Mouse (Mus musculus) stomach, embryonic 16.5 days (tissue): ENCODE data around the gene Tpm1. TPM values are rescaled to one million over a fixed set of nuclear protein-coding genes. Genes with fewer than 3 reads are reported as not detected.

Experiments
- ATAC-seq: fragments of 200-750 bp; cut with Nextera tagmentation; 2 replicates; pipeline ENCODE4 v1.8.0; 2017; ENCODE audit warnings: moderate number of reproducible peaks, moderate TSS enrichment; ENCODE audit not compliant: insufficient read depth, low FRiP score
- H3K27ac ChIP-seq: fragments of 300-500 bp; sonication (generic); 2 replicates; pipeline ENCODE4 v1.5.1; 2014; ENCODE audit warnings: low read length
- H3K27me3 ChIP-seq: fragments of 300-500 bp; sonication (generic); 2 replicates; pipeline ENCODE4 v1.6.1; 2014; ENCODE audit warnings: low read length, control low read depth, mixed read lengths; ENCODE audit not compliant: control insufficient read depth, insufficient read depth
- H3K36me3 ChIP-seq: fragments of 300-500 bp; sonication (generic); 2 replicates; pipeline ENCODE4 v1.6.1; 2014; ENCODE audit warnings: low read length; ENCODE audit not compliant: control insufficient read depth, insufficient read depth
- H3K4me1 ChIP-seq: fragments of 300-500 bp; sonication (generic); 2 replicates; pipeline ENCODE4 v1.6.1; 2014; ENCODE audit warnings: low read length, control low read depth, mixed read lengths; ENCODE audit not compliant: control insufficient read depth, insufficient read depth
- H3K4me2 ChIP-seq: fragments of 300-500 bp; sonication (generic); 2 replicates; pipeline ENCODE4 v1.6.1; 2014; ENCODE audit warnings: low read depth, low read length, mixed read lengths
- H3K4me3 ChIP-seq: fragments of 300-500 bp; sonication (generic); replicated peaks from 2 replicates; pipeline ENCODE4 v1.5.1; 2014; ENCODE audit warnings: mild to moderate bottlenecking, low read length
- H3K9ac ChIP-seq: fragments of 300-500 bp; sonication (generic); 2 replicates; pipeline ENCODE4 v1.6.1; 2014; ENCODE audit warnings: low read length
- H3K9me3 ChIP-seq: fragments of 300-500 bp; sonication (generic); replicated peaks from 2 replicates; pipeline ENCODE4 v1.6.1; 2016; ENCODE audit warnings: low read length, control low read depth; ENCODE audit not compliant: control insufficient read depth
- WGBS: fragments of 180-500 bp; shearing (Covaris S2); extraction: QIAGEN DNeasy Blood & Tissue Kit; methylation state at CpG from one replicate; pipeline ENCODE4 v1.1.7; 2014; 5-methylcytosine and 5-hydroxymethylcytosine counted together
- polyA plus RNA-seq: library from polyadenylated mRNA; unstranded; fragments of >200 nt; fragmentation: Nextera tagmentation; extraction: Ambion mirVana; gene quantifications from 2 replicates; pipeline ENCODE4 v1.2.1, GENCODE M21; 2015

Gene Tpm1
- polyA plus RNA-seq, 1 experiment from 2014 or later: 1,473 TPM

DNA sequence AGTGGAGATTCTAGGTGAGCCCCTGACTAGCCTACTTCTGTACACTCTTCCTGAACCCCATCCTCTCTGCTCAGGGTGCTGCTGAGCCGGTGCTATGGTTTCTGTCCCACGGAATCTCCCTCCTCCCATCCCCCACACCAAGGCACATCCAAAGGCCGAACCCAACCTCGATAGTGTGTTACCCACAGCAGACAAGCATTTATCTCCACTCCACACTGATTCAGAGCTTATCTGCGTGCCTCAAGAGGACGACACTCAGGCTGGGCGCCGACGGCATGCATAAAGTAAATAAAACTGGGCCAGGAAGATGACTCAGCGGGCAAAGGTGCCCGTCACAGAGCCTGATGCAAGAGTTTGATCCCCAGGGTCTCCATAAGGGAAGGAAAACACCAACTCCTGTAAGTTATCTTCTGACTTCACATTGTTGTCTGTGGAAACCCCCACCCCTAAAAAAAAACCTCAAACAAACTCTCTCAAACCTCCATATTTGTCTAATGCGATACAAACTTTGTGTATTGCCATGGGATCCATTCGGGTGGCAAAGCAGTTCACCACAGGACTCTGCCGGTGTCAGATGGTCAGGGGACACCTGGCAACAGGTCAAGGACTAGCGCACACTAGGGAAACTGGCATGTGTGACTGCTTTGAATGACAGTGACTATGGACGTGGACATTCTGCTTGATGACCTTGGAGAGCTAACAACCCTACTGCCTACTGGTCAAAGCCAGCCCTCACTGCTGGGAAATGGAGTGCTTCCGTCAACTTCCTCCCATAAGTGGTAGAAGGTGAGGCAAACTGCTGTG, 24.1 kb downstream of the Tpm1 start:
- no peaks in the 10 kb centered on the region for H3K27me3 ChIP-seq
- peak; percentile 54; the same call in 1 of the 2 replicates for ATAC-seq
- no peak overlapping the region for H3K9ac ChIP-seq
- H3K4me3 ChIP-seq: no peak overlapping the region
- 70% methylated on average over 17 of the region's 17 CpGs for WGBS
- H3K27ac ChIP-seq: no peak overlapping the region
- H3K4me2 ChIP-seq: no peak overlapping the region
- H3K36me3 ChIP-seq: peaks cover 43% of the 10 kb centered on the region
- 0 out of 2 replicates have a peak, but pooled peaks cover 4% of the 10 kb centered on the region for H3K4me1 ChIP-seq
- H3K9me3 ChIP-seq: no peaks in the 10 kb centered on the region

DNA sequence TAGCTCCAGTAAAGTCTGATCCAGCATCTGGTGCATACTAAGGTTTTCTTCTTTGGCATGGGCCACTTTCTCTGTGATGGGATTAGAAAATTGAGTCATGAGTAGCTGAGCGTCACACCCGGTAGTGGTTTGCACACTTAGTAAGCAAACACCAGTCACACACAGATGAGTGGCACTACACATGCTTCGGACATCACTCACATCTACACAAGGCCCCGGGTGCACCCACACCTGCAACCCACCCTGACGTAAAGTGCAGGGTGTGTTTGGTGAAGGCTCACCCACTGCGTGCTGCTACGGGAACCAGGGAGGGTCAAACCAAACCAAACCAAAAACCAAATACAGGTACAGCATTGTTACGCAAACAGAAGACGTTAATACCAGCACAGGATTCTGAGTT, 25.8 kb downstream of the Tpm1 start:
- WGBS: 81% methylated on average over 9 of the region's 9 CpGs
- no peak overlapping the region for H3K4me2 ChIP-seq
- no peaks in the 10 kb centered on the region for H3K27me3 ChIP-seq
- 0 out of 2 replicates have a peak, but pooled peaks cover 4% of the 10 kb centered on the region for H3K4me1 ChIP-seq
- H3K27ac ChIP-seq: no peak overlapping the region
- peaks cover 38% of the 10 kb centered on the region for H3K36me3 ChIP-seq
- ATAC-seq: no peak
- H3K9me3 ChIP-seq: no peaks in the 10 kb centered on the region
- H3K9ac ChIP-seq: no peak overlapping the region
- no peak overlapping the region for H3K4me3 ChIP-seq

DNA sequence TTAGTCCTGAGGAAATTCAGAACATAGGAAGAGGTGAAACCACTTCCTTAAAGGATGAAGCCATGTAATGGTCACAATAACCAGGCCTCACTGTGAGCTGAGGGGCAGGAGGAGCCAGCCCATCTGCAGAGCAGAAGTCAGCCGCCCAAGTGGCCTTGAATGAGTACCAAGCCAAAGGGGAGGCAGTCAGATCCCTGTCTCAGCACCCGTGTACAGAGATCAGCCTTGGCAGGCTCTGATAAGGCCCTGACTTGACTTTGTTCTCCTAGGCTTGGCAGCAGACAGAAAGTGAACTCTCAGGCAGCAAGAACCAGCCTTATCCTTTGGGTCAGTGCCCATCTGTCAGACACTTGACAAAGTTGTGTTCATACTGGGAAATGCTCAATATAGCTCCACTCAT, 29.1 kb downstream of the Tpm1 start:
- Histone ChIP-seq H3K4me2 (no peak overlapping the region), H3K9ac (no peak overlapping the region), H3K4me3 (no peak overlapping the region), H3K36me3 (peaks cover 29% of the 10 kb centered on the region), H3K27ac (0 out of 2 replicates have a peak overlapping the region, but pooled peaks have one; percentile 4), H3K27me3 (no peaks in the 10 kb centered on the region), H3K9me3 (no peaks in the 10 kb centered on the region), H3K4me1 (0 out of 2 replicates have a peak, but pooled peaks cover 4% of the 10 kb centered on the region)
- peak; percentile 42; the same call in 1 of the 2 replicates for ATAC-seq
- 44% methylated on average over 2 of the region's 2 CpGs for WGBS

DNA sequence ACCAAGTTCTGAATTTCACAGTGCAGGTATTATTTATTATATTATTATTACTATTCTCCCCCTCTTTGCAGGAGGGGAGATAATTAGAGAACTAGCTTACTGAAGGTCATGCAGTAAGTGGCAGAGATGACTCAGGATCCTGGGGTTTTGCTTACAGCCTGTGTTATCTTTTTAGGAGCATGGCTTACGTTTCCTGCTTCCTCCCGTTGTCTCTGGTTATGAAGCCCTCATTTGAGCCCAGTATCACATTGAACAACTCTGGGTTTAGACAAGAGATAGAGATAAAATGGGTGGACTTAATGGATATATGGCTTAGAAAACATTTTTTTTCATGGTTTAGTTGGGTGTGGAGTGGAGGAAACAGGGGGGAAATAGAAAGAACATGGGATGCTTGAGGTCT, 35.7 kb downstream of the Tpm1 start:
- Histone ChIP-seq H3K4me3 (no peak overlapping the region), H3K27ac (no peak overlapping the region), H3K4me1 (peaks cover 8% of the 10 kb centered on the region), H3K4me2 (no peak overlapping the region), H3K9ac (no peak overlapping the region), H3K36me3 (no peaks in the 10 kb centered on the region), H3K27me3 (no peaks in the 10 kb centered on the region), H3K9me3 (no peaks in the 10 kb centered on the region)
- no peak for ATAC-seq
- whole genome bisulfite sequencing: 45% methylated on average over 2 of the region's 2 CpGs

DNA sequence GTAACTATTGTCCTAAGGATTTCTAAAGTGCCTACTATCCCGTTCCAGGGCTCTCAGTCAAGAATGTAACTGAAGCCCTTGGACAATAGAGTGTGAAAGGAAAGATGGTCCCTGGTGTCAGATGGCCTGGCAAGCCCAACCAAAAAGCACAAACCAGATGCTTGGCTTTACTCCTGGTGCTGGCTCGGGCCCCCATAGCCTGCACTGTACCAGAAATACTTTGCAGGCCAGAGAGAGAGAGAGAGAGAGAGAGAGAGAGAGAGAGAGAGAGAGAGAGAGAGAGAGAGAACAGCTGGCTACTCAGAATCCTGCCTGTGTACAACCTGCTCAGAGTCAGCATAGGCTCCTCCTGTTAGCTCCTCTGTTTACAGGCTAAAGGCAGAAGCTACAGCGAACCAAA, 36.7 kb downstream of the Tpm1 start:
- WGBS: 26% methylated on average over 3 of the region's 3 CpGs
- H3K27ac ChIP-seq: 0 out of 2 replicates have a peak overlapping the region, but pooled peaks have one; percentile 34

DNA sequence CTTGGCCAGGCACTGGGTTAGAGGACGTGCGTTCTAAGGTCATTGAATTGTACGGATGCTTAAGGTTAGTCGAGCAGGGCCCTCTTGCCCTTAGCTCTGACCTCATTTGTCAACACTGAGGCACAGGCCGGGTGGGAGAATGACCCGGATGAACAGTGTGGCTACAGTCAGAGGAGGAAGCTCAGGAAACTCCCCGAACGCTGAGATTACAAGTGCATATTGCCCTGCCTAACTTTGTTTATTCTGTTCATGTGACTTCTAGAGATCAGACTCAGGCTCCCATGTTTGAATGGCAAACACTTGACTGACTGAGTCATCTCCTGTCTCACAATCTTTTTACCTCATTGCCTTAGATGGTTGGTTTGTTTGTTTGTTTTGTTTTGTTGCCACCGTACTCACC, 37.7 kb downstream of the Tpm1 start:
- Histone ChIP-seq H3K27me3 (no peaks in the 10 kb centered on the region), H3K9me3 (no peaks in the 10 kb centered on the region), H3K27ac (0 out of 2 replicates have a peak overlapping the region, but pooled peaks have one; percentile 21), H3K4me2 (no peak overlapping the region), H3K4me3 (no peak overlapping the region), H3K9ac (no peak overlapping the region), H3K4me1 (peaks cover 8% of the 10 kb centered on the region), H3K36me3 (no peaks in the 10 kb centered on the region)
- 41% methylated on average over 9 of the region's 9 CpGs for WGBS
- peak; percentile 55; the same call in 1 of the 2 replicates for ATAC-seq

More for the DNA sequence above, 36.7 kb downstream of the Tpm1 start:
- Histone ChIP-seq H3K4me1 (peaks cover 8% of the 10 kb centered on the region), H3K36me3 (no peaks in the 10 kb centered on the region), H3K4me3 (no peak overlapping the region), H3K9me3 (no peaks in the 10 kb centered on the region), H3K4me2 (no peak overlapping the region), H3K9ac (no peak overlapping the region), H3K27me3 (no peaks in the 10 kb centered on the region)
- ATAC-seq: peak; percentile 51

DNA sequence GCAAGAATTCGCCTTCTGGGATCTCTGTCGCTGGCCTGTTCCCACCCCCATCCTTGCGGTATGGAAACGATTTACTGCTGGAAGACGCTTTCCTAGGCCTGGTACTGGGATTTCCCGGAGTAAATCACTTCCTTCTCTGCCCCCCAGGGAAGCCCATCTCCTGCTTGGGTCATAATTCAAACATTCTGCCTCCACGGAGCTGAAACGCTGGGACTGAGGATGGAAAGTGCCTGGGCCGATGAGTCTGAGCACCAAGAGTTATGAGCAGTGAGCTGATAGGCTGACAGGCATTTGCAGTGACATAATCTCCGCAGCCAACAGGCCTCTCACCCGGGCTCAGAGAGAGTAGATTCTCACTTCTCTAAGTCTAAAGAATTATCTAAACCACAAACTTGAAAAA, 40.4 kb downstream of the Tpm1 start:
- H3K9me3 ChIP-seq: no peaks in the 10 kb centered on the region
- no peak overlapping the region for H3K27ac ChIP-seq
- no peak overlapping the region for H3K4me3 ChIP-seq
- no peak overlapping the region for H3K9ac ChIP-seq
- ATAC-seq: no peak
- WGBS: 48% methylated on average over 11 of the region's 11 CpGs
- no peaks in the 10 kb centered on the region for H3K27me3 ChIP-seq
- H3K36me3 ChIP-seq: no peaks in the 10 kb centered on the region
- peaks cover 8% of the 10 kb centered on the region for H3K4me1 ChIP-seq
- H3K4me2 ChIP-seq: no peak overlapping the region

DNA sequence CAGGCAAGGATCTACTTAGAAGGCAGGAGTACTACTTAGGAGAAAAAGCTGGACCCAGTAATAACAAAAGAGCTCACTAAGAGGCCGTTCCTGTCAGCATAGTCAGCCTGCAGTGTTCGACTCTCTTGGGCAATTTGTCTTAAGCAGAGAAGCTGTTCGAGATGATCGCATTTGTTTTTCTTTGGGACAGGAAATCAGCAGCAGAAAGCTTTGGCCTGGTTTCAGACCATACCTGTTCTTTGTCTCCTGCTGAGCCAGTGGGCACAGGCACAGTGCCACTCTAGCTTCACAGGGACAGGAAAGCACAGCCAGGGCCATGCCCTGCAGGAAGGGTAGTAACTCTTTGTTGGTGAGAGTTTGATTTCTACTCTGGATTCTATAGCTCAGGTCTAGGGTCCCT, 42.8 kb downstream of the Tpm1 start:
- no peak overlapping the region for H3K4me3 ChIP-seq
- WGBS: 53% methylated on average over 4 of the region's 4 CpGs
- no peak overlapping the region for H3K9ac ChIP-seq
- no peak overlapping the region for H3K4me2 ChIP-seq
- no peaks in the 10 kb centered on the region; the same call in 1 of the 2 replicates for H3K4me1 ChIP-seq
- H3K27ac ChIP-seq: no peak overlapping the region
- ATAC-seq: no peak
- no peaks in the 10 kb centered on the region for H3K36me3 ChIP-seq
- no peaks in the 10 kb centered on the region for H3K9me3 ChIP-seq
- H3K27me3 ChIP-seq: no peaks in the 10 kb centered on the region

DNA sequence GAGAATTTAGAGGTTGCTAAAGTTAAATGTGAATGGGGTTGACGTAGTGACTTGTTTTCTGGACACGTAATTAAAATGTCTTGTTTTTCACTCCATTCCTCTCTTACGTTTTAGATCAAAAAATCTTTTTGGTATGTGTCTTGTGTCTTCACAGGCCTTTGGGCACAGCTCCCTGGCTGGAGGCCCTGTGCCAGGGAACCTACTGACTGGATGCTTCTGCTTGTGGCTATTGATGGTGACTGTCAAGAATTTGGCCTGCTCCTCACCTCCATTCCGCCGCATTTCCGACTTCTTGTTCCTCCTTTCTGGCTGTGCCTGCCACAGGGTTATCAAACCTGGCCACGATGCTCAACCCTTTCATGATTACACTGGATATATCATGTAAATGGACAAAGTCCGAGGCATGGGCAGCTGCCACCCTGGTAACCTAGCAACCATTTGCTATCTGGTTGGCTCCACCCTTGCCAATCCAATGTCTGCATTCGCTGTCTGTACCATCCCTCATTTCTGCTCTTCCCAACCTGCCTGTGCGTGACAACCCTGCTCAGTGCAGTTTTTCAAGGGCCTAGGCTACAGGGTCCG, 44.0 kb downstream of the Tpm1 start:
- peak overlapping the region; percentile 18; the same call in 1 of the 2 replicates for H3K9ac ChIP-seq
- no peak for ATAC-seq
- H3K4me1 ChIP-seq: no peaks in the 10 kb centered on the region
- no peak overlapping the region for H3K27ac ChIP-seq
- WGBS: 74% methylated on average over 11 of the region's 11 CpGs
- H3K4me3 ChIP-seq: no peak overlapping the region
- no peaks in the 10 kb centered on the region for H3K36me3 ChIP-seq
- H3K9me3 ChIP-seq: no peaks in the 10 kb centered on the region
- no peaks in the 10 kb centered on the region for H3K27me3 ChIP-seq
- H3K4me2 ChIP-seq: no peak overlapping the region
